Mouse (Mus musculus) lung, postnatal 14 days (tissue): Measurements from ENCODE around the gene Tmem175.

Experiments used
- DNase-seq: peaks from one replicate; pipeline ENCODE4 v3.0.0; 2021

Gene Tmem175

DNA sequence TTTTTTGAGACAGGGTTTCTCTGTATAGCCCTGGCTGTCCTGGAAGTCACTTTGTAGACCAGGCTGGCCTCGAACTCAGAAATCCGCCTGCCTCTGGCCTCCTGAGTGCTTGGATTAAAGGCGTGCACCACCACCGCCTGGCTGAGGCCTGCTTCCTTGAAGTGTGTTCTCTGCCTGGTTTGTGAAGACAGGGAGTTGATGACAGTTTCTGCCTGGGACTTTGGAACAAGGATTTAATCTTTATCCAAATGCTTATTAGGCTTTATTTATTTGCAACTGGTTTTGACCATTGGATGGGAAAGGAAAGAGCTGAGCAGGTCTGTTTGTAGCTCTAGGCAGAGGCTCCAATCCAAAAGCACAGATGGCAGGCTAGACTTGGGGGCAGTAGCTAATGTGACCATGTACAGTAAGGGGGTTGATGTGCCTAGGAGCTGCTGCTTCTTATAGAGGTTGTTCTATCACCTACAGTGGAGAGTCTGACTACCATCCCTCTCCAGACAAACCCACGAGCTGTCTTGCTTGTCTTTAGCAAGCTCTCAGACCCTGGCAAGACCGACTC lies 48.8 kb downstream of the Tmem175 start:
- no peak for DNase-seq

DNA sequence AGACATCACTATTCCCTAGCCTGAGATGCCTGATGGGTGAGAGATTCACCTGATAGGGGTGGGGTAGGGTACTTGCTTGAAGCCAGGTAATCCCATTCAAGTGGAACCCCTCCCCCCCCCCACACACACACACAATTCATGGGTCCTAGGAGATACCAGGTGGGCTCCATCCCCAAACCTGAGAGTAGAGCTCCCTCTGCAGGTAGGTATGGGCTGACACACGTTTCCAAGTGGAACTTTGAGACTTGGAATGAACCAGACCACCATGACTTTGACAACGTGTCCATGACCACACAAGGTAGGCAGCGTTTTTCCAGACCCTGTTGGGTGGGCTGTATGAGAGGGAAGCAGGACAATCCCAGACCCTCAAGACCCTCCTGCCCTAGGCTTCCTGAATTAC lies 50.3 kb downstream of the Tmem175 start:
- DNase-seq = no peak

DNA sequence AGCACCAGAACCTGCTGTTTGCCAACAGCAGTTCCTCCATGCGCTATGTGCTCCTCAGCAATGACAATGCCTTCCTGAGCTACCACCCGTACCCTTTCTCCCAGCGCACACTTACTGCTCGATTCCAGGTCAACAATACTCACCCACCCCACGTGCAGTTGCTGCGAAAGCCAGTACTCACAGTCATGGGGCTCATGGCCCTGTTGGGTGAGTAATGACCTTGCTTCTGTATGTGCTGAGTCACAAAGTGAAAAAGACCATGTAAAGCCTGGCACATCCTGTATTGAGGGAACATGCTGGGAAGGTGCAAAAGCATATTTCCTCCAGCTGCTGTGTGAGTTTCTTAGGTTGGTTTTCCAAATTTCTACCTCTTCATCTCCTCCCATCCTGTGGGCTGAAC lies 51.3 kb downstream of the Tmem175 start:
- no peak for DNase-seq

DNA sequence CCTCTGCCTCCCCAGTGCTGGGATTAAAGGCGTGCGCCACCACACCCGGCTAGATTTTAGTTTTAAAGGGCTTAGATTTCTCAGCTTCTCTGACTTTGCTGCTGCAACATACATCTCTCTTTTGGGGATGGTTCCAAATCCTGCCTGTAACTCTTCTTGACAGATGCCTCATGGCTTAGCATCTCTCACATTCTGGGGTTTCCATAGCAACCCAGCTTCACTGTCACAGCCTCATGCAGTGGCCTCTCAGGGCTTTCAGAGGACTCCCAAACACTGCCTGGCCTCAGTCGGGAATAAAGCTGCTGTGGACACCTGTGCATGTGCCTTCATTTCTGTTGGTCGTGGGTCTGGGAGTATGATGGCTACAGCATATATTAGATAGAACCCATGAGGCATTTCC lies 59.5 kb downstream of the Tmem175 start:
- DNase-seq = no peak

DNA sequence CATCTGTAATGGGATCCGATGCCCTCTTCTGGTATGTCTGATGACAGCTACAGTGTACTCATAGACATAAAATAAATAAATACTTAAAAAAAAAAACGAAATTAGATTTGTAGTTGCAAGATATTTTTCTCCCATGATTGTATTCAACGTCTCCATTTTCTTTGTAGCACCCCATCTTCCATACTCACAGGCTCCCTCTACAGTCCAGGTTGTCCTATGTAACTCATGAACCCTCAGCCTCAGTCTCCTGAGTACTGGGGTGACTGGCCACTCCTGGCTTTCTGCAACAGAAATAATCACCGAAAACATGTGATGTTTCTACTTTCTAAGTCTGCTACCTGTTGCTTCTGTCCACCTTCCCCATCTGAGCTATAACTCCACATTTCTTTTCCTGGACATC lies 61.6 kb downstream of the Tmem175 start:
- DNase-seq = peak; percentile 14

DNA sequence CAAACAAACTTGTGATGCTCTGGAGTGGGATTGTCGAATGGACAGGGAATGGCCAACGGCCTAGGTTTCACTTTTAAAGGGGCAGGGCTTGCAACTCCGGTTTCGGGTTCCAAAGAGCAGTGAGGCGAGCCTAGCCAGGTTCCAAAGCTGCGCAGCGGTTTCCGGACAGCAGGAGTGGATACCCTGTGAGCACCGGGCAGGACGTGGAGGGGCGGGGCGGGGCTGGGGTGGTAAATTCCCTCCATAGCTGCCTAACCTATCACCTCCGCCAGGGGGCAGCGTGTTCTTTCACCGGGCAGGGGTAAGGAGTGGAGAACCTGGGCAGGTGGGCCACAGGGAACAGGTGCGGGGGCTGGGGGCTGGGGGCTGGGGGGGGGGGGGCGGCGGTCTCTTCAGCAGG lies 62.7 kb downstream of the Tmem175 start, which contains the start of gene Fgfrl1:
Gene Fgfrl1, plus strand, starts transcription at position 112 of the 400 bp plus-strand sequence.
- peak; percentile 77 for DNase-seq

DNA sequence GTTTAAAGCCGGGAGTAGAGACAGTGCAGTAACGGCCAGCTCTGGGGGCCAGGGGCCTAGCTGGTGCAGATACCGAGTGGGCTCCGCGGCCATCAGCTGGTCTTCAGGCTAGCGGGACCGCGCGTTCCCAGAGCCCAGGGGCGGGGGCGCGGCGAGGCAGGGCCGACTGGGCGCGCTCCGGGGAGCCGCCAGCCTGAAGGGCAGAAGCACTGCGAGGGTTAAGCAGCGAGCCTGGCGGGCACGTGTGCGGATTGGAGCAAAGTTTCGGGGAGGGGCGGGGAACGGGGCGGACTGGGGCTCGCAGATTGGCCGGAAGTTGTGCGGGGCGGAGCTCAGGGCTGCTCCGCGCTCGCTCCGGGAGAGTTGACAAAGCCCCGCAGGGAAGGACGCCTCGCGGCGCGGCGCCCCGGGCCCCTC lies 64.3 kb downstream of the Tmem175 start:
- DNase-seq = peak; percentile 87

DNA sequence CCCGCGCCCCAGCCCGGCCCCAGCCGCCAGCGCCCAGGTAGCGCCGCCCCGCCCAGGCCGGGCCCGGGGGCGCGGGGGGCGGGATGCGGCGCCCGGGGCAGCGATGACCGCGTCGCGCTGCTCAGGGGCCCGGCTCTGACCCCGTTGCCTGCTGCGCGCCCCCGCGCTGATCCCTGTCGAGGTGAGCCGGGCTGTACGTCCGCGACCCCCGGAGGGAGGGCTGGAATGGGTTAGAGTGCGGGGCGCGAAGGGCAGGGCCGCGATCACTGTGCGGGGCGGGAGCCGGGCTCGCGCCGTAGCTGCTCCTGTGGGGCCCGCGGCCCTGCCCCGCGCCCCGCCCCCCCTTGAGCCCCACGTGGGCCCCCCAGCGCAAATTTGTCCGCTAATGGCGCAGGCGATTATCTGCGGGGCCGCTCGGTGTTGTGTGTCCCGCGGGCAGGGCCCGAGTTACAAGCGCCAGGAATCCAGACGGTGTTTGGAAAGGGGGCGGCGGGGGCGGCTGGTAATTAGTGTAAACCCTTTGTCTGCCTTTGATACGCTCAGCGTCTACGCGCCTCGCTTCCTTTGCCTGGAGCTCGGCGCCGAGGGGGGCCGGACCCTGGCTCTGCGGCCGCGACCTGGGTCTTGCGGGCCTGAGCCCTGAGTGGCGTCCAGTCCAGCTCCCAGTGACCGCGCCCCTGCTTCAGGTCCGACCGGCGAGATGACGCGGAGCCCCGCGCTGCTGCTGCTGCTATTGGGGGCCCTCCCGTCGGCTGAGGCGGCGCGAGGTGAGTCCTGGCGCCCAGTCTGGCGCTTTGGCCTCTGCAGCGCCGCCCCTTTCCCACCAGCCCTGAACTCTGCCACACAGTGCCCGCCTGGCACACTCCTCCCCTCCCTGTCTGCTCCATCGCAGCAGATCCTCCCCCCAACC lies 65.0 kb downstream of the Tmem175 start:
- DNase-seq = peak; percentile 32

DNA sequence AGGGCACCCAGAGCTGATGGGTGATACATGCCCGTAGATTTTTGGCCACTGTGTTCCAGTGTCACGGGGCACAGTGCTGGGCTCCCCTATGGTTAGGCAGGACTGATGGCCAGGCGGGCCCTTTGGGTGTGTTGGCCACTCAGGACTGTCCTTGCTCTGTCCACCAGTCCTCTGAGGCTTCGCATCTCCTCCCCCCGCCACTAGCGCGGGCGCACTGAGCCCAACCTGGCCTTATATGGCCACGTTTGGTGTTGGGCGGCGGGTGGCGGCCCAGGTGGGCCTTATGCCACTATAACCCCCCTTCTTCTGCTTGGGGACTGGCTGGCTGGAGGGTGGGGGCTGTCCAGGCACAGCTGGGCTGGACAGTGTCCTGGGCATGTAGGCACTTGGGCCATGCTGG lies 66.3 kb downstream of the Tmem175 start:
- DNase-seq = no peak

DNA sequence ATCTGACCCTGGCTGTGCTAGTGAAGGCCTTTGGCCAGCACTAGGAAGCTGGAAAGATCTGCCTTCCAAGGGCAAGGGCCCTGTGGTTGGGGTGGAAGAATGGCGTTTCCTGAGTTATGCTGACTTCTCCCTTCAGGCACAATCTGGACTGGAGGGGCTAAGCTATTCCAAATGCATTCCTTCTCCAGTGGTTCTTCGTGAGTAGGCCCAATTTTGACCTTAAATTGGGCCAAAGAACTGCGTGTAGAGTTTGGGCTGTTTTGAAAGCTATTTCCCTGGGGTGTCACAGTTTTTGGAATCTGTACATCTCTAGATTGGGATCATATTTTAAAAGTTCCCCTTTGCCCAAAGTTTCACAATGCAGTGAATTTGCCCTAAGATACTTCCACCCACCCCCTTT lies 67.0 kb downstream of the Tmem175 start:
- DNase-seq = no peak

DNA sequence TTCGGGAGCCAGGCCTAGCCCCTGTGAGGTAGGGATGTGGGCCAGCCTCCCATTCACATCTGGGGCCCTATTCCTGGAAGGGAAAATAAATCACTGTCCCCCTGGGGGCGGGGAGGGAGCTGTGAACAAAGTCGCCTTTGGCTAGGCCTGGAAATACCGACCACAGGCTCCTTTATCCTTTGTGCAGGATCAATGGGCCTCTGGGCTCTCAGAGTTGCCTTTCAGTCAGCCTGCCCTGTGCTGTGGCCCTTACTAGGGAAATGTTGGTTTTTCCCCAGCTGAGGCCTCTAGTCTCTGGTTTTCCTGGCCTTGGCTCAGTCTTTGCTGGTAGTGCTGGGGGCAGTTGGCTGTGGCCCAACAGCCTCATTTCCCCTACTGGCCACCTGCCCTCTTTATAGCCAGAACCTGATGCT lies 67.8 kb downstream of the Tmem175 start:
- no peak for DNase-seq
